Mouse (Mus musculus) embryo, embryonic 9.5 days (tissue): ENCODE measurements around the gene Clpx.

Experiments used
- DNase-seq: peaks from one replicate; pipeline ENCODE4 v3.0.0-alpha.2; 2017; ENCODE audit errors: extremely low spot score

Gene Clpx

DNA sequence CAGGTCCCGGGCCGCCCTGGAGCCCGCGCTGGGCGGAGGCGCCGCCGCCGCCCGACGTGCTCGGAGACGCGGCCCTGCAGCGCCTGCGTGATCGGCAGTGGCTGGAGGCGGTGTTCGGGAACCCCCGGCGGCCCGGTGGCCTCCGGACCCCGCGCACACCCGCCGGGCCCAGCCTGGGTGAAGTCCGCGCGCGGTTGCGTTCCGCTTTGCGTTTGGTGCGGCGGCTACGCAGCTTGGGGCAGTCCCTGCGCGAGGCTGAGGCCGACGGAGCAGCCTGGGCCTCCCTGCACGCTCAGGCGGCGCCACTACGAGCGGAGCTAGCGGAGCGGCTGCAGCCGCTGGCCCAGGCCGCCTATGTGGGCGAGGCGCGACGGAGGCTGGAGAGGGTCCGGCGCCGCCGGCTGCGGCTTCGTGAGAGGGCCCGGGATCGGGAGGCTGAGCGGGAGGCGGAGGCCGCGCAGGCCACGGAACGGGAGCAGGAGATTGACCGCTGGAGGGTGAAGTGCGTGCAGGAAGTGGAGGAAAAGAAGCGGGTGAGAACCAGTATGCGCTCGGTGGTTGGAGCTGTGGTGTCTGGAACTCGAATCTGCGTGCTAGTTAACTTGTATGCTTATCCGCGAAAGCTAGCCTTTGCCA is 52.5 kb downstream of the Clpx start:
- peak; percentile 58 for DNase-seq

- DNase-seq = no peak
Measured at GRCm38 (mm10) chr9:65347112-65347850, 53.2 kb downstream of the Clpx start.

DNA sequence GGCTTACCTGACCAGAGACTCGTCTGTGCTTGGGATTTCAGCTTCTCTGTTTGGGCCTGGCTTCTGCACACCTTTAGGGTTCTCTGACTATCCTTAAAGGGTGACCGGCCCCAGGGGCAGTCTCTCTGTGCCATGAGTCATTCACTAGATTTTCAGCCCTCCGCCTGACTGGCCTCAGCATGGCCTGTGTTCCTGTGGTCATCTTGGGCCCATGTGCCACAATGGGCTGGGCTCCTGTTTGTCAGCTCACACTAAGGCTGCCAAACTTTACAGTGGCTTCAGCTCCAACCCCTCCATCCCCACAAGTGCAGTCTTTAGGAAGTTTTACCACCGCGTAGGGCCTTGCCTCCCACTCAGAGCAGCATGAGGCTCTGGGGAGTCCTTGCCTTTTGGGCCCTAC is 59.2 kb downstream of the Clpx start:
- DNase-seq = no peak

- no peak for DNase-seq
Measured at GRCm38 (mm10) chr9:65356561-65356960, 62.5 kb downstream of the Clpx start.

GRCm38 (mm10) chr9:65356971-65357370 is 62.9 kb downstream of the Clpx start:
- DNase-seq = no peak

- no peak for DNase-seq
Measured at GRCm38 (mm10) chr9:65358956-65359480, 65.0 kb downstream of the Clpx start.

GRCm38 (mm10) chr9:65360641-65361448 is 66.8 kb downstream of the Clpx start, which contains the start of gene Ubap1l:
Gene Ubap1l, plus strand, starts transcription at chr9:65361041.
- DNase-seq = no peak

- no peak for DNase-seq
Measured at GRCm38 (mm10) chr9:65363684-65364083, 69.6 kb downstream of the Clpx start.

DNA sequence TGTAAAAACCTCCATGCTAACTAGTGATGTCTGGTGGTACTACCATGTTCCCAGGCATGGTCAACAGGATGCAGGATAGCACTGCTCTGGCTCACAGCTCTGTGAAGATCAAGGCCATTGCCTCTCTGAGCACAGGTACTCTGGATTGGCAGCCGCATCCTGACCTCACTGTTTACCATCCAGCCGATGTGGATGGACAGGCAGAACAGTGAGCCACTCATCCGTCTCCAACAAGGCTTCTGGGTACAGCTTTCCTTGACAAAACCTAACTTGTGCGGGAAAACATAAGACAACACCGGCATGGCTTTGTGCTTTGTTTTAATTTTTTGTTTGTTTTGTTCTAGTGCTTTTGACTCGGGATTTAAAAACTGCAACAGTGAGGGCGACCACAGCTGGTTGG is 71.7 kb downstream of the Clpx start:
- DNase-seq = no peak

- DNase-seq = no peak
Measured at GRCm38 (mm10) chr9:65371756-65372155, 77.7 kb downstream of the Clpx start.

- DNase-seq = no peak
Measured at GRCm38 (mm10) chr9:65372449-65372848, 78.4 kb downstream of the Clpx start.

GRCm38 (mm10) chr9:65374468-65375162 is 80.6 kb downstream of the Clpx start:
- DNase-seq = no peak

GRCm38 (mm10) chr9:65375163-65375934 is 81.3 kb downstream of the Clpx start:
- DNase-seq = no peak
